Mouse (Mus musculus): Measurements from ENCODE around the gene Gm49368. TPM values are rescaled to one million over a fixed set of nuclear protein-coding genes. Genes with fewer than 3 reads are reported as not detected.
A peak's percentile ranks its signal among the peaks of the same experiment; 100 is the strongest.

Gm49368 gene
- total and polyA plus RNA-seq, 3 experiments = not detected

GRCm38 (mm10) chr7:128128741-128129720, 66.5 kb downstream of the Gm49368 start, which contains the start of gene Itgax:
Itgax (plus strand) TSS chr7:128129547.
- TF ChIP-seq POLR2AphosphoS2 (IDR thresholded peaks at IDR 0.05; ENCODE audit: low read length) (no peak), MAX (IDR thresholded peaks at IDR 0.05; ENCODE audit: low read length) (no peak), ZMIZ1 (IDR thresholded peaks at IDR 0.05; ENCODE audit: low read depth, low read length) (no peak), CTCF (IDR thresholded peaks at IDR 0.05 in 2 of 3, conservative IDR thresholded peaks at IDR 0.05 in 1 of 3; ENCODE audit: control insufficient read depth in 1 of 3, insufficient read depth in 1 of 3, low read depth in 2 of 3, low read length in 3 of 3, poor library complexity in 1 of 3, severe bottlenecking in 1 of 3) (no peak), TBP (IDR thresholded peaks at IDR 0.05; ENCODE audit: low read depth, low read length) (no peak), ELF1 (IDR thresholded peaks at IDR 0.05; ENCODE audit: low read depth, low read length) (no peak), SIN3A (IDR thresholded peaks at IDR 0.05; ENCODE audit: low read length) (no peak)
- Histone ChIP-seq H3K4me3 (ENCODE audit: control insufficient read depth in 1 of 2, insufficient read depth in 1 of 2, low read depth in 2 of 2, low read length in 2 of 2) (no peak within 1 kb of the TSS), H3K9me3 (replicated peaks; ENCODE audit: insufficient read depth, low read length) (no peaks in the 10 kb centered on the region), H3K4me1 (ENCODE audit: control insufficient read depth in 1 of 2, insufficient read depth in 2 of 2, low read length in 2 of 2) (peaks cover 6 to 26% of the 10 kb centered on the region in 2 experiments; a peak in 3 of 4 replicates), H3K27ac (ENCODE audit: control insufficient read depth, low read depth, low read length) (no peak within 1 kb of the TSS), H3K27me3 (ENCODE audit: control insufficient read depth in 1 of 2, insufficient read depth in 2 of 2, low read length in 2 of 2) (peaks cover 0 to 3% of the 10 kb centered on the region in 2 experiments; a peak in 2 of 4 replicates), H3K9ac (ENCODE audit: control insufficient read depth, low read depth, low read length, poor library complexity, severe bottlenecking) (no peak within 1 kb of the TSS), H3K36me3 (ENCODE audit: control insufficient read depth in 1 of 2, insufficient read depth in 2 of 2, low read length in 2 of 2) (peaks cover 0 to 9% of the 10 kb centered on the region in 2 experiments; a peak in 2 of 4 replicates), H3K79me2 (ENCODE audit: control insufficient read depth, insufficient read depth, low read length, poor library complexity) (no peaks in the 10 kb centered on the region)
- DNase-seq (ENCODE audit: low read depth, low spot score) = no peak

- no peak overlapping the region for H3K27ac ChIP-seq (ENCODE audit: control insufficient read depth, low read depth, low read length)
- peak; percentile 53 for DNase-seq (ENCODE audit: low read depth, low spot score)
Observed at GRCm38 (mm10) chr7:128132148-128132547, 69.7 kb downstream of the Gm49368 start.

GRCm38 (mm10) chr7:128133596-128133995, 71.1 kb downstream of the Gm49368 start:
- Histone ChIP-seq H3K4me1 (ENCODE audit: control insufficient read depth in 1 of 2, insufficient read depth in 2 of 2, low read length in 2 of 2) (peaks cover 6 to 26% of the 10 kb centered on the region in 2 experiments; a peak in 3 of 4 replicates), H3K36me3 (ENCODE audit: control insufficient read depth in 1 of 2, insufficient read depth in 2 of 2, low read length in 2 of 2) (peaks cover 0 to 9% of the 10 kb centered on the region in 2 experiments; a peak in 2 of 4 replicates), H3K9me3 (replicated peaks; ENCODE audit: insufficient read depth, low read length) (no peaks in the 10 kb centered on the region), H3K27me3 (ENCODE audit: control insufficient read depth in 1 of 2, insufficient read depth in 2 of 2, low read length in 2 of 2) (0 out of 4 replicates have a peak, but pooled peaks cover 0 to 3% of the 10 kb centered on the region in 2 experiments), H3K9ac (ENCODE audit: control insufficient read depth, low read depth, low read length, poor library complexity, severe bottlenecking) (no peak overlapping the region), H3K79me2 (ENCODE audit: control insufficient read depth, insufficient read depth, low read length, poor library complexity) (no peaks in the 10 kb centered on the region), H3K27ac (ENCODE audit: control insufficient read depth, low read depth, low read length) (no peak overlapping the region), H3K4me3 (ENCODE audit: control insufficient read depth in 1 of 2, insufficient read depth in 1 of 2, low read depth in 2 of 2, low read length in 2 of 2) (no peak overlapping the region)
- DNase-seq (ENCODE audit: low read depth, low spot score) = peak; percentile 73
- TF ChIP-seq EP300 (IDR thresholded peaks at IDR 0.05; ENCODE audit: low read depth in 1 of 2, low read length in 2 of 2) = peak; percentile 12 to 57; a peak in 2 of 4 replicates
- no peak for TF ChIP-seq GATA1 (IDR thresholded peaks at IDR 0.05; ENCODE audit: low read depth, low read length)
- no peak for TF ChIP-seq KAT2A (conservative IDR thresholded peaks at IDR 0.05; ENCODE audit: low read depth, low read length)
- TF ChIP-seq MEF2A (IDR thresholded peaks at IDR 0.05; ENCODE audit: extremely low read depth, insufficient replicate concordance, low read depth, low read length, poor library complexity, severe bottlenecking) = no peak
- TF ChIP-seq MYB (IDR thresholded peaks at IDR 0.05; ENCODE audit: low read depth, low read length) = no peak
- TF ChIP-seq ZMIZ1 (IDR thresholded peaks at IDR 0.05; ENCODE audit: low read depth, low read length) = no peak
- TF ChIP-seq RAD21 (IDR thresholded peaks at IDR 0.05; ENCODE audit: low read depth, low read length) = no peak
- no peak for TF ChIP-seq MYC (IDR thresholded peaks at IDR 0.05; ENCODE audit: low read depth, low read length)

More at GRCm38 (mm10) chr7:128132148-128132547, 69.7 kb downstream of the Gm49368 start:
- peaks cover 0 to 9% of the 10 kb centered on the region in 2 experiments; a peak in 2 of 4 replicates for H3K36me3 ChIP-seq (ENCODE audit: control insufficient read depth in 1 of 2, insufficient read depth in 2 of 2, low read length in 2 of 2)
- no peaks in the 10 kb centered on the region for H3K9me3 ChIP-seq (replicated peaks; ENCODE audit: insufficient read depth, low read length)
- H3K4me3 ChIP-seq (ENCODE audit: control insufficient read depth in 1 of 2, insufficient read depth in 1 of 2, low read depth in 2 of 2, low read length in 2 of 2) = no peak overlapping the region
- peak; percentile 22 to 35; a peak in 2 of 4 replicates for TF ChIP-seq EP300 (IDR thresholded peaks at IDR 0.05; ENCODE audit: low read depth in 1 of 2, low read length in 2 of 2)
- TF ChIP-seq SIN3A (IDR thresholded peaks at IDR 0.05; ENCODE audit: low read length) = no peak
- peak; percentile 65 for TF ChIP-seq GATA1 (IDR thresholded peaks at IDR 0.05; ENCODE audit: low read depth, low read length)
- H3K9ac ChIP-seq (ENCODE audit: control insufficient read depth, low read depth, low read length, poor library complexity, severe bottlenecking) = no peak overlapping the region
- peaks cover 6 to 26% of the 10 kb centered on the region in 2 experiments; a peak in 3 of 4 replicates for H3K4me1 ChIP-seq (ENCODE audit: control insufficient read depth in 1 of 2, insufficient read depth in 2 of 2, low read length in 2 of 2)
- H3K27me3 ChIP-seq (ENCODE audit: control insufficient read depth in 1 of 2, insufficient read depth in 2 of 2, low read length in 2 of 2) = peaks cover 0 to 3% of the 10 kb centered on the region in 2 experiments; a peak in 2 of 4 replicates
- no peaks in the 10 kb centered on the region for H3K79me2 ChIP-seq (ENCODE audit: control insufficient read depth, insufficient read depth, low read length, poor library complexity)
